Mouse (Mus musculus): ENCODE results near the gene Trim12c. TPM values are rescaled to one million over a fixed set of nuclear protein-coding genes. Genes with fewer than 3 reads are reported as not detected.

Trim12c gene
- total RNA-seq (2023) = 10 to 100 TPM; 43.4 to 51.9 TPM

DNA sequence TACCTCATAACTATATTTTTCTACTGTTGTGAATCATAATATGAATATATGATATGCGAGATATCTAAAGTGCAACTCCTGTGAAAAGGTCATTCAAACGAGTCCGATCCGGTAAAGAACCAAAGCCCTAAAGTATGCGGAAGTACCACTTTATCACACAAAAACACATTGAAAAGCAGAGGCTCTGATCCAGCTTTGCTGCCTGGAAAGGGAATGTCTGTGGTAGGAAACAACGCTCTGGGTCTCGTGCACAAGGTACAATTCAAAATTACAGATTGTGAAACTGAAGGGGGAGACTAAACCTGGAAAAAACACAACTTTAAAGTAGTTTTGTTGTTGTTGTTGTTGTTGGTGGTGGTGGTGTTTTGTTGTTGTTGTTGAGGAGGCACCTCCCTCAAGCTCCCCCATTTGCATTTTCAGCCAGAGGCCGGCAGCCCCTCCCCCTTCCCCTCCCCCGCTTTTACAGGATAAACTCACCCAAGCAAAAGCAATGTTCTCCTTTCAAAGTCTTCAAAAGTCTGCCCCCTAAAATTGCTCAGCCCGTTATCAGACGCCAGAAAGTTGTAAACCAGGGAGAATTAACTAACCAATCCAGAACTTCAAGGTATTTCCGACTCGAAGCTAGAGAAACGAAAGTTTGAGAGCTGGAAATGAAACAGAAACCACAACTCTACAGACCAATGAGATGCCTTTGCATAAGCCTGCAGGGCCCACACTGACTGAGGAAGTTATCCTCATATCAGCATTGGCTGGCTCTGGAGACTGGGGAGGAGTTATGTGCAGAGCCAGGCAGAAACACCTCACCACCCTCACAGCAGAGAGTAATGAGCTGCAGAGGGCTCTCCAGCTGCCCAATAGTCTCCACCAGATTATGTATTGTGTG, at the start of gene Trim12c:
Trim12c (minus strand) TSS at position 646 of the 883 bp plus-strand sequence.

DNA sequence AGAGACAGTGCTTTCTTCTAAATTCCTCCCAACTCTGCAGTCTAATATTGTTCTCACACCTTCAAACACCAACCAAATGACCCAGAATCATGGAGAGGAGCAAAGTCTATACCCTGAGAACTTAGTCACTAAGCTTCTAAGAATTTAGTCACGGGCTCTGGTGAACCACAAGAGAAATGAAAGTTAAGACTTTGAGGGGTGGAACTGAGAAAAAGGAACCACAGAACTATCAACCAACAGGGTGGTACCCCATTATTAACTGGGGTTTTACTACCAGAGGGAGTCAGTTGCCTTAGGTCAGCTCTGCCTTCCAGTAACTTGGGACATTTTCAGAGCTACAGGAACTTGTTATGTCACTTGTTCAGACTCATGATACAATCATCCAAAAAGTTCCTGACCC, 47.5 kb upstream of the Trim12c start, which contains the start of gene Trim30c:
Trim30c (minus strand) TSS at position 140 of the 400 bp plus-strand sequence.

GRCm38 (mm10) chr7:104369736-104370414, 16.7 kb upstream of the Trim12c start, which contains the start of gene Trim30b:
TSS of gene Trim30b (minus strand) at chr7:104369884.

GRCm38 (mm10) chr7:104329171-104329570, 24.0 kb downstream of the Trim12c start, which contains the start of gene Trim34b:
TSS of gene Trim34b (plus strand) at chr7:104329471.

DNA sequence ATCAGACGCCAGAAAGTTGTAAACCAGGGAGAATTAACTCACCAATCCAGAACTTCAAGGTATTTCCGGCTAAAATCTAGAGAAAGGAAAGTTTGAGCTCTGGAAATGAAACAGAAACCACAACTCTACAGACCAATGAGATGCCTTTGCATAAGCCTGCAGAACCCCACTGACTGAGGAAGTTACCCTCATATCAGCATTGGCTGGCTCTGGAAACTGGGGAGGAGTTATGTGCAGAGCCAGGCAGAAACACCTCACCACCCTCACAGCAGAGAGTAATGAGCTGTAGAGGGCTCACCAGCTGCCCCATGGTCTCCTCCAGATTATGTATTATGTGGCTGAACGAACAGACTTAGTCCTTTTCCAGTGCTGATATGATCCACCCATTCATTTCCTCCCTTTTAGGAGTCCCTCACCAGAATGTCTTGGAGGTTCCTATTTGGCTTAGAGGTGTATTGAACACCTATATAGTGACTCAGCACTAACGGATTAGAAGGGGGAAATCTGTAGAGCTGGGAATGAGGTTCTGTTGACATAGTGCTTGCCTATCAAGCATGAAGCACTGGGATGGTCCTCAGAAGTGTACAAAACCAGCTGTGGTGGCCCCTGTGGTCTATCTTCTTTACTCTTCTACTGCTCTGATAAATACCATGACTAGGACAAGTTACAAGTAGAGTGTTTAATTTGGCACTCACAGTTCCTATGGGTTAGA, 37.6 kb downstream of the Trim12c start, which contains the start of gene Trim12a:
Trim12a (minus strand) TSS at position 98 of the 712 bp plus-strand sequence.

Other genes starting within 250 kb of the Trim12c start
- not detected for gene Olfr646, start 248.5 kb downstream of the Trim12c start, total RNA-seq (2023)
- gene Ubqln5, start 223.5 kb downstream of the Trim12c start, total RNA-seq (2023) = not detected
- not detected for gene Olfr643, start 216.0 kb downstream of the Trim12c start, total RNA-seq (2023)
- not detected for gene Ubqln3, start 210.1 kb downstream of the Trim12c start, total RNA-seq (2023)
- gene Ubqlnl, start 202.8 kb downstream of the Trim12c start, total RNA-seq (2023) = not detected
- gene Olfm5, start 188.5 kb downstream of the Trim12c start, total RNA-seq (2023) = not detected
- not detected for gene Olfr648, start 170.0 kb downstream of the Trim12c start, total RNA-seq (2023)
- gene Olfr649, start 157.4 kb downstream of the Trim12c start, total RNA-seq (2023) = not detected
- not detected for gene Trim6, start 134.6 kb downstream of the Trim12c start, total RNA-seq (2023)
- gene Trim34a, start 108.9 kb downstream of the Trim12c start, total RNA-seq (2023) = 10 to 100 TPM; 26.0 to 33.9 TPM
- gene Trim5, start 65.3 kb downstream of the Trim12c start, total RNA-seq (2023) = 10 to 100 TPM; 21.2 to 25.5 TPM
- gene Trim12a, start 37.9 kb downstream of the Trim12c start, total RNA-seq (2023) = 100 to 1,000 TPM in 1 of 2 experiments, 10 to 100 TPM in 1; 98.4 to 109 TPM
- gene Trim34b, start 23.9 kb downstream of the Trim12c start, total RNA-seq (2023) = 1 to 10 TPM; 2.4 to 2.7 TPM
- gene Trim30b, start 16.5 kb upstream of the Trim12c start, total RNA-seq (2023) = under 1 TPM; 0.35 to 0.36 TPM
- gene Trim30c, start 47.5 kb upstream of the Trim12c start, total RNA-seq (2023) = 1 to 10 TPM; 3.1 to 4.3 TPM
- 10 to 100 TPM; 66.0 to 74.1 TPM for gene Trim30a, start 111.8 kb upstream of the Trim12c start, total RNA-seq (2023)
- gene Trim30d, start 154.5 kb upstream of the Trim12c start, total RNA-seq (2023) = 10 to 100 TPM in 1 of 2 experiments, 1 to 10 TPM in 1; 8.6 to 10.6 TPM
- gene Olfr651, start 196.8 kb upstream of the Trim12c start, total RNA-seq (2023) = not detected
- not detected for gene Olfr652, start 207.5 kb upstream of the Trim12c start, total RNA-seq (2023)
- gene Olfr653, start 224.0 kb upstream of the Trim12c start, total RNA-seq (2023) = not detected
- gene Olfr654, start 233.7 kb upstream of the Trim12c start, total RNA-seq (2023) = not detected
- gene Olfr655, start 248.4 kb upstream of the Trim12c start, total RNA-seq (2023) = under 1 TPM in 1 of 2 experiments, not detected in 1; 0.44 TPM

Measured in T-cell, adult 66 days (primary cell).